Mouse (Mus musculus) MEL (cell line): ENCODE results near the gene Tnfaip1. TPM values are rescaled to one million over a fixed set of nuclear protein-coding genes. Genes with fewer than 3 reads are reported as not detected.

Source experiments
- DNase-seq: peaks from one replicate; pipeline ENCODE4 v3.0.0; 2011; ENCODE audit warnings: low read depth, low spot score
- H3K27ac ChIP-seq: 2 replicates; pipeline ENCODE4 v1.5.1; 2012; ENCODE audit warnings: low read depth, mild to moderate bottlenecking, control low read depth, low read length, moderate library complexity; ENCODE audit not compliant: control insufficient read depth
- H3K27me3 ChIP-seq, 2 experiments: fragments of 150-350 bp in 1 of 2; sonication (generic) in 1 of 2; 2 replicates each; pipeline ENCODE4 v1.6.1; 2012; ENCODE audit warnings: low read length in 2 of 2, mild to moderate bottlenecking in 2 of 2, improper control_type of control experiment in 1 of 2, moderate library complexity in 1 of 2; ENCODE audit not compliant: insufficient read depth in 2 of 2, control insufficient read depth in 1 of 2
- H3K36me3 ChIP-seq, 2 experiments: 2 replicates each; pipeline ENCODE4 v1.6.1; 2012 to 2014; ENCODE audit warnings: low read length in 2 of 2, improper control_type of control experiment in 1 of 2, inconsistent platforms in 1 of 2, mild to moderate bottlenecking in 1 of 2; ENCODE audit not compliant: insufficient read depth in 2 of 2, control insufficient read depth in 1 of 2
- H3K4me1 ChIP-seq, 2 experiments: fragments of 150-350 bp in 1 of 2; sonication (generic) in 1 of 2; 2 replicates each; pipeline ENCODE4 v1.6.1; 2012; ENCODE audit warnings: low read length in 2 of 2, improper control_type of control experiment in 1 of 2, mild to moderate bottlenecking in 1 of 2; ENCODE audit not compliant: insufficient read depth in 2 of 2, control insufficient read depth in 1 of 2
- H3K4me3 ChIP-seq, 2 experiments: fragments of 150-350 bp in 1 of 2; sonication (generic) in 1 of 2; 2 replicates each; pipeline ENCODE4 v1.5.1; 2012; ENCODE audit warnings: low read depth in 2 of 2, low read length in 2 of 2, mild to moderate bottlenecking in 2 of 2, moderate library complexity in 2 of 2, control low read depth in 1 of 2, improper control_type of control experiment in 1 of 2; ENCODE audit not compliant: control insufficient read depth in 1 of 2, insufficient read depth in 1 of 2
- H3K79me2 ChIP-seq: 2 replicates; pipeline ENCODE4 v1.6.1; 2012; ENCODE audit warnings: mild to moderate bottlenecking, low read length, moderate library complexity; ENCODE audit not compliant: control insufficient read depth, poor library complexity, insufficient read depth
- H3K9ac ChIP-seq: 2 replicates; pipeline ENCODE4 v1.6.1; 2012; ENCODE audit warnings: low read depth, mild to moderate bottlenecking, control low read depth, low read length, moderate library complexity; ENCODE audit not compliant: control insufficient read depth, poor library complexity, severe bottlenecking
- H3K9me3 ChIP-seq: fragments of 150-350 bp; sonication (generic); replicated peaks from 2 replicates; pipeline ENCODE4 v1.6.1; 2012; ENCODE audit warnings: mild to moderate bottlenecking, low read length, improper control_type of control experiment, moderate library complexity; ENCODE audit not compliant: insufficient read depth
- CHD1 ChIP-seq: IDR thresholded peaks from 2 replicates; pipeline ENCODE4 v1.6.1; 2012; ENCODE audit warnings: low read depth, mild to moderate bottlenecking, inconsistent platforms, low read length, improper control_type of control experiment
- E2F4 ChIP-seq: IDR thresholded peaks from 2 replicates; pipeline ENCODE4 v1.6.1; 2011; ENCODE audit warnings: low read depth, low read length, improper control_type of control experiment, borderline replicate concordance
- EP300 ChIP-seq, 2 experiments: IDR thresholded peaks; 2 replicates each; pipeline ENCODE4 v1.6.1; 2011; ENCODE audit warnings: improper control_type of control experiment in 2 of 2, low read length in 2 of 2, low read depth in 1 of 2, mild to moderate bottlenecking in 1 of 2
- ETS1 ChIP-seq: IDR thresholded peaks from 2 replicates; pipeline ENCODE4 v1.6.1; 2012; ENCODE audit warnings: low read depth, mild to moderate bottlenecking, inconsistent platforms, low read length, improper control_type of control experiment, moderate library complexity
- GATA1 ChIP-seq: IDR thresholded peaks from 2 replicates; pipeline ENCODE4 v1.6.1; 2011; ENCODE audit warnings: low read depth, low read length, improper control_type of control experiment
- MXI1 ChIP-seq: IDR thresholded peaks from 2 replicates; pipeline ENCODE4 v1.6.1; 2011; ENCODE audit warnings: mild to moderate bottlenecking, low read depth, low read length, improper control_type of control experiment
- MYB ChIP-seq: IDR thresholded peaks from 2 replicates; pipeline ENCODE4 v1.6.1; 2011; ENCODE audit warnings: mild to moderate bottlenecking, low read depth, low read length, improper control_type of control experiment
- MYC ChIP-seq: IDR thresholded peaks from 2 replicates; pipeline ENCODE4 v1.6.1; 2011; ENCODE audit warnings: low read depth, mild to moderate bottlenecking, low read length, improper control_type of control experiment, moderate library complexity
- POLR2AphosphoS2 ChIP-seq: IDR thresholded peaks from 2 replicates; pipeline ENCODE4 v1.6.1; 2011; ENCODE audit warnings: low read length, improper control_type of control experiment
- POLR2AphosphoS5 ChIP-seq: IDR thresholded peaks from 2 replicates; pipeline ENCODE4 v1.6.1; 2012; ENCODE audit warnings: low read depth, borderline replicate concordance, mild to moderate bottlenecking, inconsistent platforms, low read length, moderate library complexity, mixed read lengths
- SIN3A ChIP-seq: IDR thresholded peaks from 2 replicates; pipeline ENCODE4 v1.6.1; 2012; ENCODE audit warnings: low read length, improper control_type of control experiment, inconsistent platforms
- TAL1 ChIP-seq: IDR thresholded peaks from 2 replicates; pipeline ENCODE4 v1.6.1; 2012; ENCODE audit warnings: mild to moderate bottlenecking, inconsistent platforms, low read length, moderate library complexity, mixed read lengths
- USF1 ChIP-seq: IDR thresholded peaks from 2 replicates; pipeline ENCODE4 v1.6.1; 2014; ENCODE audit warnings: low read depth, mild to moderate bottlenecking, inconsistent platforms, low read length, improper control_type of control experiment, moderate library complexity
- ZC3H11A ChIP-seq: IDR thresholded peaks from 2 replicates; pipeline ENCODE4 v1.6.1; 2012; ENCODE audit warnings: low read depth, mild to moderate bottlenecking, inconsistent platforms, low read length, improper control_type of control experiment
- ZMIZ1 ChIP-seq: IDR thresholded peaks from 2 replicates; pipeline ENCODE4 v1.6.1; 2012; ENCODE audit warnings: low read depth, mild to moderate bottlenecking, inconsistent platforms, low read length, improper control_type of control experiment, moderate library complexity
- polyA plus RNA-seq, 2 experiments: library from polyadenylated mRNA; stranded (reverse) in 1 of 2; unstranded in 1 of 2; fragments of >175 nt in 1 of 2; fragments of >200 nt in 1 of 2; gene quantifications; 2 replicates each; pipeline versions ENCODE4 v1.2.1 to v1.2.4; 2012; ENCODE audit warnings: low replicate concordance in 2 of 2, low read depth in 1 of 2; ENCODE audit not compliant: insufficient read length in 2 of 2, insufficient read depth in 1 of 2, missing spikeins in 1 of 2
- total RNA-seq: library from RNA; depleted of rRNA; stranded (reverse); fragments of 300-350 nt; gene quantifications from 2 replicates; pipeline ENCODE4 v1.2.3, GENCODE M21; 2012

Gene Tnfaip1
- total and polyA plus RNA-seq, 3 experiments, result 3.9 to 7.4 TPM; not detected in 1

- TF ChIP-seq CHD1, result no peak
- TF ChIP-seq POLR2AphosphoS2, result peak; percentile 96
- TF ChIP-seq SIN3A, result peak; percentile 98
- no peak for TF ChIP-seq POLR2AphosphoS5
Observed at GRCm38 (mm10) chr11:78536080-78536689, at the start of gene Tnfaip1, which contains the start of gene Ift20 (continued).

GRCm38 (mm10) chr11:78582848-78583247, 46.7 kb upstream of the Tnfaip1 start:
- no peak overlapping the region for H3K4me3 ChIP-seq
- no peak overlapping the region for H3K9ac ChIP-seq
- no peak for DNase-seq
- TF ChIP-seq MYB (peak; percentile 23; the same call in 1 of the 2 replicates), TAL1 (peak; percentile 19; the same call in 1 of the 2 replicates), E2F4 (no peak), MXI1 (no peak), ETS1 (peak; percentile 51; the same call in 1 of the 2 replicates), USF1 (peak; percentile 33; the same call in 1 of the 2 replicates), GATA1 (peak; percentile 56), ZC3H11A (no peak), ZMIZ1 (no peak), EP300 (IDR thresholded peaks at IDR 0.05; ENCODE audit: low read depth in 1 of 2, low read length in 2 of 2) (peak; percentile 53 to 71)
- H3K36me3 ChIP-seq, result peaks cover 4 to 10% of the 10 kb centered on the region in 2 experiments; a peak in 3 of 4 replicates
- H3K27ac ChIP-seq, result no peak overlapping the region
- H3K9me3 ChIP-seq, result no peaks in the 10 kb centered on the region
- H3K4me1 ChIP-seq, result peaks cover 0 to 2% of the 10 kb centered on the region in 2 experiments; a peak in 2 of 4 replicates
- H3K79me2 ChIP-seq, result no peaks in the 10 kb centered on the region
- H3K27me3 ChIP-seq, result no peaks in the 10 kb centered on the region

- Histone ChIP-seq H3K36me3 (peaks cover 3 to 14% of the 10 kb centered on the region in 2 experiments), H3K9ac (no peak overlapping the region), H3K79me2 (no peaks in the 10 kb centered on the region), H3K4me3 (no peak overlapping the region), H3K27me3 (no peaks in the 10 kb centered on the region), H3K27ac (no peak overlapping the region), H3K9me3 (no peaks in the 10 kb centered on the region), H3K4me1 (peaks cover 11 to 12% of the 10 kb centered on the region in 2 experiments)
- no peak for DNase-seq
- TF ChIP-seq GATA1, result 0 out of 2 replicates have a peak, but pooled peaks have one; percentile 28
- TF ChIP-seq MYC, result no peak
Observed at GRCm38 (mm10) chr11:78574975-78575374, 38.8 kb upstream of the Tnfaip1 start.
